Mouse (Mus musculus) thymus, adult 2 months (tissue): ENCODE data around the gene Ppp1r3e.

Experiments
- CTCF ChIP-seq: fragments of 200-500 bp; IDR thresholded peaks from 2 replicates; pipeline ENCODE4 v1.5.1; 2012; ENCODE audit warnings: mild to moderate bottlenecking, control low read depth, low read length, moderate library complexity, borderline replicate concordance; ENCODE audit not compliant: control insufficient read depth, poor library complexity, insufficient read depth; ENCODE audit errors: extremely low read depth
- POLR2A ChIP-seq: fragments of 200-500 bp; IDR thresholded peaks from 2 replicates; pipeline ENCODE4 v1.6.1; 2012; ENCODE audit warnings: mild to moderate bottlenecking, low read length, control low read depth, moderate library complexity; ENCODE audit not compliant: control insufficient read depth, poor library complexity, insufficient read depth; ENCODE audit errors: extremely low read depth

GRCm38 (mm10) chr14:54856703-54857102, 20.6 kb downstream of the Ppp1r3e start:
- TF ChIP-seq POLR2A (no peak), CTCF (no peak)
